Mouse (Mus musculus) cerebellum, adult 2 months (tissue): ENCODE measurements around the gene Plcb4.

ENCODE experiments used
- CTCF ChIP-seq: fragments of 200-500 bp; IDR thresholded peaks from 2 replicates; pipeline ENCODE4 v1.5.1; 2011; ENCODE audit warnings: low read depth, mild to moderate bottlenecking, control low read depth, low read length, moderate library complexity, borderline replicate concordance; ENCODE audit not compliant: insufficient read depth
- POLR2A ChIP-seq: fragments of 200-500 bp; IDR thresholded peaks from 2 replicates; pipeline ENCODE4 v1.6.1; 2011; ENCODE audit warnings: low read length, control low read depth, borderline replicate concordance; ENCODE audit not compliant: insufficient read depth

DNA sequence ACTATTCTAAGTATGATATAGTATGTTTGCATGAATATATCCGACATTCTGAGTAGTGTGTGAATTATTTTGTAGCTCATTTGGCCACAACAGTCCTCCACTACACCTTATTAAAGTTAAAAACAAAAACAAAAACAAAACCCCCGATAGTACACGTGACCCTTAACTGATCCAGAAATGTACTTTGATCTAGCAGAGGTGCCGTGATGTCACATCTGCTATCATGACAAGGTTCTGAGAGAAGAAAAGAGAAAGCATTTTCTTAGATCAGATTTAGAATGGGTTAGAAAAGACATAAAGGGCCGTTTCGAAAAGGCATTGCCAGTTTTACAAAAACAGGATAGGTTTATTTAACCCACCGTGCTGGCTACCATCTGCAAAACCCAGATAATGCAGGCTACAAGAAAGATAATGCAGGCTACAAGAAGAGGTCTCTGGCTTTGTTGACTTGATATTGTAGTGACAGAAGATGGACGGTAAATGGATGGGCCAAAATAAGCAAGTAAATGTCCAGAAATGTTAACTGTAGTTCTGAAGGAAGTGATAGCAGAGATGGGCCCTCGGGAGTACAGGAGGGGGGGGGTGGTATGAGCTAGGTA, 227.4 kb downstream of the Plcb4 start:
- TF ChIP-seq POLR2A (no peak), CTCF (no peak)
